Mouse (Mus musculus): ENCODE results near the gene Rtbdn. TPM values are rescaled to one million over a fixed set of nuclear protein-coding genes. Genes with fewer than 3 reads are reported as not detected.

The Rtbdn gene
- total RNA-seq, 2 experiments from 2014 or later, result not detected

DNA sequence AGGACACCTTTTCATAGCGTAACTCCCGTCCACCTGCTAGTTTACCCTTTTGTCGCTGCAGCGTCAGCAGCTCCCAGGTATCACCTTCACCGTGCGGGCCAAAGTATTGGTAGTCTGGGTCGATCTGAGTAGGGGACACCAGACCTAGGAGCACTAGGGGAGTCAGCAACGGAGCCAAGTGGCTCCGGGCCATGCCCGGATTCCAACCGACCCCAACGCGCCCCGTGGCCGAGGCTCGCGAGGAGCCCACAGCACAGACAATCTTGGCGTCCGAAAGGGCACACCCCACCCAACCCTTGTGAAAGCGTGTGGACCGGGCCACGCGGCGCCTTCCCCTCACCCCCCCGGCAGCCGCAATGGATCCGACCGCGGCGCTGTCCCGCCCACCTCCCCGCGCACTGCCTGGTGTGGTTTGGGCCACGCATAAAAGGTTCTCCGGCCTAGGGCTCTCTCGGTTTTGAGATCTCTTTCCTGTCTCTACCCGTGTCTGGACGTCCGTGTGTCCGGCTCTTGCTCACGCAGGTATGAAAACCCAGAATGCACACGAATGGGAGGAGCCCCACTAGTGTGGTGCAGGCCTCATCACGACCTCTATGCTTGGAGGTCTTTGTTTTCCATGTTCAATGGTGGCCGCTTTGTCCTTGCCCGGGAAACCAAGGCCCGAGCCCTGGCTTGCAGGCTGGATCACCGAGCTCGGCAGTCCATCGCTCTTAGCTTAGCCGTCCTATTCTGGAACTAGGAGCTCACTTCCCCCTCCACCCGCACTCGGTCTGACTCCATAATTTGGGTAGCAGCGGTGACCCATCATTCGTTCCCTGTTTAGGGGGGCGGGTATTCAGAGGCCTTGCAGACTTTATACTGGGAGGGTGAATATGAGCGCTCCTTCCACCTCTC, 22.7 kb downstream of the Rtbdn start, which contains the start of the genes Gm49661, Prdx2 and Rnaseh2a:
Gm49661 (minus strand) TSS at position 193 of the 894 bp plus-strand sequence.
Prdx2 (plus strand) TSS at position 347 of the 894 bp plus-strand sequence.
Rnaseh2a (minus strand) TSS at position 527 of the 894 bp plus-strand sequence.
- DNase-seq, result peak; percentile 83
- intact Hi-C loops (cut with DNase I), result loop anchor here (5.0 to 10.0 kb wide), 2 partner anchors 58 to 305 kb away; partner anchors contain the start of genes Asna1, Ier2 and Trir
- peak within 1 kb of the TSS; percentile 81 for H3K4me3 ChIP-seq
- H3K27ac ChIP-seq, result peak within 1 kb of the TSS; percentile 94
- TF ChIP-seq CTCF (IDR thresholded peaks at IDR 0.05), result no peak

DNA sequence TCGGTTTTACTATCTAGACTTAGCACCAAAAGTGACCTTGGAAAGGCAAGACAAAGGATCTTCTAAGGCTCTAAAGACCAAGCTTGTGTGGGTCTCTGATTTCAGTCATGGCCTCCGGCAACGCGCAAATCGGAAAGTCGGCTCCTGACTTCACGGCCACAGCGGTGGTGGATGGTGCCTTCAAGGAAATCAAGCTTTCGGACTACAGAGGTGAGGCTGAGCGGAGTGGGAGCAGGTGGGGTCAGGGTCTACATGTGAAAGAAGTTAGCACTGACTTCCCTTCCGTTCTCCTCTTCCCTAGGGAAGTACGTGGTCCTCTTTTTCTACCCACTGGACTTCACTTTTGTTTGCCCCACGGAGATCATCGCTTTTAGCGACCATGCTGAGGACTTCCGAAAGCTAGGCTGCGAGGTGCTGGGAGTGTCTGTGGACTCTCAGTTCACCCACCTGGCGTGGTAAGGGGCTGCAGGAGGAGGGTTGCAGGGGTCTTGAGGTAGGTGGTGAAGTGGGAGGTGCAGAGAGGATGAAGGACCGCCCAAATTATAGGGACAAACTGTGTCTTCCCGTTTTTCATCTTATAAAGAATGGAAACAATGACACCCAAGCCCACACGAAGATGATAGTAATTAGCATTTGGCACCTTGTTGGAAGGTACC, 23.5 kb downstream of the Rtbdn start:
- Histone ChIP-seq H3K4me3 (peak overlapping the region; percentile 81), H3K27ac (peak overlapping the region; percentile 94)
- peak; percentile 30 for DNase-seq
- intact Hi-C loops (cut with DNase I), result loop anchor here (10.0 kb wide), 1 partner anchor 305 kb away; the partner anchor contains the start of gene Ier2
- no peak for TF ChIP-seq CTCF (IDR thresholded peaks at IDR 0.05)

DNA sequence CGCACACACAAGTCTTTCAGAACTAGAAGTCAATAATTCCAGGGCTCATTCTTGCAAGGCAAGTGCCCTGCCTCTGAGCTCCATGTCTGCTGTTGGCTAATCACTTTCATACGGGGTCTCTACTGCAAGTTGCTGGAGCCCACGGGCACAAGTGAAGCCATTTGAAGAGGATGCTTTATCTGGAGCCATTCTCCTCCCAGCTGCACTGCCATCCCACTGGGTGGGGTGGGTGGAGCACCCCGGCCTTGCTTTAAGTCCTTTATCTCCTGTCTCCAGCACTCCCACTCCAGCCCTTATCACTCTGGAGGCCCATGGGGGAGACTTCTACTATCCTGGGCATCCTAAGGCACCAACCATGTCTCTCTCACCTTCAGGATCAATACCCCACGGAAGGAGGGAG, 24.1 kb downstream of the Rtbdn start:
- intact Hi-C loops (cut with DNase I), result loop anchor here (10.0 kb wide), 1 partner anchor 306 kb away; the partner anchor contains the start of gene Ier2
- no peak for DNase-seq
- TF ChIP-seq CTCF (IDR thresholded peaks at IDR 0.05), result no peak
- Histone ChIP-seq H3K27ac (no peak overlapping the region), H3K4me3 (peak overlapping the region; percentile 81)

DNA sequence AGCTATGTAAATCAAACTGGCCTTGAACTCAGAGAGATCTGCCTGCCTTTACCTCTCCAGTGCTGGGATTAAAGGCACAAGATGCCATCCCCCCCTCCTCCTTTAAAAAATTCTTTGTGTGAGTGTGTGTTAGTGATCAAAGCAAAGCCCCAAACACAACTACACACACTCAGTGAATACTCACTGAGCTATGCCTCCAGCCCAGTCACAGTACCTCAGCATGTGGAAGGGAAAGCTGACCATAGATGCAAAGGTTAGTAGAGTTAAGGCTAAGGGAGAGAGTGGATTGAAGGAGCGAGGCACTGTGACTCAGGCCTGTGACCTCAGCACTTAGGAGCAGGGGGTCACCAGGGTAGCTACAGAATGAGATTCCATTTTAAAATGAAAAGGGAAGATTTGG, 26.3 kb downstream of the Rtbdn start:
- intact Hi-C loops (cut with DNase I), result loop anchor here (10.0 kb wide), 1 partner anchor 308 kb away; the partner anchor contains the start of gene Ier2

DNA sequence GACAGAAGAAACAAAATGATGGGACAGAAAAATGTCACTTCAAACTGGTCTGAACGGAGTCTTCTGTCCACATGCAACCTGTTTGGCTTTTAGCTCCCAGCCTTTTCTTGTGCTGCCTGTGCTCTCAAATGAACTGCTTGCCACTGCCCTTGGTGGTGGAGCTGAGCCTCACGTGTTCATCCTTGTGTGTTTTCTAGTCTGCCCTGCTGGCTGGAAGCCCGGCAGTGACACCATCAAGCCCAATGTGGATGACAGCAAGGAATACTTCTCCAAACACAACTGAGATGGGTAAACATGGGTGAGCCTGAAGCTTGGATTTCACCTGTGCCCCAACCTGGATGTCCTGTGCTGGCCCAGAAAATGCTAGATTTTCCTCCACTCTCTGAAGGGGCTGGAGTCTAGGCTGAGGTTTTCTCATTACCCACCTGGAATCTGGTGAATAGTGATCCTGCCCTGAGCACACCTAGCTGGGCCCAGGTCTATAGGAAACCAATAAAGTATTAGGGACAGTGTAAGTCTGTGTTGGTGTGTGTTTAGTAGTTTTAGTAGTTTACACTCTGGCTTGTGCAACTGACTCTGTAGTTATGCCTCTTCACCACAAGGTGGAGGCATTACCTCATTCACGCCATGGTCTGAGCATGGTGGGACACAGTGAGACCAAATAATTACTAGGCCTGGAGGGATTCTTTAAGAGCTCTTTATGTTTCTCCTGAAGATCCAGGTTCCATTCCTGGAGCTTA, 27.2 kb downstream of the Rtbdn start:
- no peak overlapping the region for H3K4me3 ChIP-seq
- peak; percentile 72 for DNase-seq
- TF ChIP-seq CTCF (IDR thresholded peaks at IDR 0.05), result peak; percentile 96
- H3K27ac ChIP-seq, result peak overlapping the region; percentile 70
- intact Hi-C loops (cut with DNase I), result loop anchor here (10.0 kb wide), 1 partner anchor 309 kb away; the partner anchor contains the start of gene Ier2

More for the DNA sequence above, 26.3 kb downstream of the Rtbdn start:
- TF ChIP-seq CTCF (IDR thresholded peaks at IDR 0.05), result no peak
- Histone ChIP-seq H3K27ac (peak overlapping the region; percentile 70), H3K4me3 (no peak overlapping the region)
- no peak for DNase-seq

DNA sequence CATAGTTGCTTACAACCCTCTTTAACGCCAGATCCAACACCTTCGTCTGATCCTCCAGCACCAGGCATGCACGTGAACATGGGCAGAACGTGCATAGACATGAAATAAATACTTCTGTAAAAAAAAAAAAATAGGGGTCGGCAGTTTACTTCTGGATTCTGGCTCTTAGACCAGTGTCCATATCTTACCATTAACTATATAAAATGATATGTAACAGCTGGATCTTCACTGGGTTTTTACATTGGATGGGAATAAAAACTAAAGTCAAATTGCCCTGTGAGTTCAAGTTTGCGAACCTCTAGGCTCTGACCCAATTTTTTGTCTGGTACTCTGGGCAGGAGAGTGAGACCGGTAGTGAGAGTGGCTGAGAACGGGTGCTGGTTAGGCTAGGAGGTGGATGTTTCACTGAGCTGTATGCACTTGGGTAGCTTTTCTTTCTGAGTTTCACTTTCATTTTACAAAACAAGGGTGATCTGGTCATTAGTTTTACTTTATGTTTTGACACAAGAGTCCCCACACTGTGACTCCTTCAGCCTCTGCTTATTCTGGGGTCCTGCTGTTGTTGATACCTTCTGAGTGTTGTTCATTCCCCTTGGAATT, 27.9 kb downstream of the Rtbdn start:
- DNase-seq, result no peak
- intact Hi-C loops (cut with DNase I), result loop anchor here (1.0 to 10.0 kb wide), 4 partner anchors 16 to 310 kb away; partner anchors contain the start of genes Calr, Dhps, Hook2 and Ier2
- Histone ChIP-seq H3K4me3 (no peak overlapping the region), H3K27ac (peak overlapping the region; percentile 100)
- TF ChIP-seq CTCF (IDR thresholded peaks at IDR 0.05), result no peak

DNA sequence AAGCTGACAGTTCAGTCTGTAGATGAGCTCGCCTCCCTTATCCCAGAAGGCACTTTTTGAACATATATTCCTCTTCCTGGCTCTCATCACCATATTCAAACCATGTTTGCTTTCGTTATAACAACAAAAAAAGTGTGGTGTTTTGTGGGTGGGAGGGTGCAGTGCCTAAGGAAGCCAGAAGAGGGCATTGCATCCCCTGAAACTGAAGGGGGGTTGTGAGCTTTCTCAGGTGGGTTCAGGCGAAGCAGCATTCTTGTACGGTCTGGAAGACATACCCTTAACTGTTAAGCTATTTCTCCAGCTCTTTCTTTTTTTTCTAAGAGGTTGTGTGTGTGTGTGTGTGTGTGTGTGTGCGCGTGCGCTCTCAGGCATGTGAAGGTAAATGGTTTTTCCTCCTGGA, 28.6 kb downstream of the Rtbdn start:
- H3K27ac ChIP-seq, result peak overlapping the region; percentile 100
- TF ChIP-seq CTCF (IDR thresholded peaks at IDR 0.05), result peak; percentile 88
- DNase-seq, result peak; percentile 66
- peak overlapping the region; percentile 89 for H3K4me3 ChIP-seq
- intact Hi-C loops (cut with DNase I), result loop anchor here (1.0 to 10.0 kb wide), 4 partner anchors 15 to 311 kb away; partner anchors contain the start of genes Calr, Dhps, Hook2 and Ier2

DNA sequence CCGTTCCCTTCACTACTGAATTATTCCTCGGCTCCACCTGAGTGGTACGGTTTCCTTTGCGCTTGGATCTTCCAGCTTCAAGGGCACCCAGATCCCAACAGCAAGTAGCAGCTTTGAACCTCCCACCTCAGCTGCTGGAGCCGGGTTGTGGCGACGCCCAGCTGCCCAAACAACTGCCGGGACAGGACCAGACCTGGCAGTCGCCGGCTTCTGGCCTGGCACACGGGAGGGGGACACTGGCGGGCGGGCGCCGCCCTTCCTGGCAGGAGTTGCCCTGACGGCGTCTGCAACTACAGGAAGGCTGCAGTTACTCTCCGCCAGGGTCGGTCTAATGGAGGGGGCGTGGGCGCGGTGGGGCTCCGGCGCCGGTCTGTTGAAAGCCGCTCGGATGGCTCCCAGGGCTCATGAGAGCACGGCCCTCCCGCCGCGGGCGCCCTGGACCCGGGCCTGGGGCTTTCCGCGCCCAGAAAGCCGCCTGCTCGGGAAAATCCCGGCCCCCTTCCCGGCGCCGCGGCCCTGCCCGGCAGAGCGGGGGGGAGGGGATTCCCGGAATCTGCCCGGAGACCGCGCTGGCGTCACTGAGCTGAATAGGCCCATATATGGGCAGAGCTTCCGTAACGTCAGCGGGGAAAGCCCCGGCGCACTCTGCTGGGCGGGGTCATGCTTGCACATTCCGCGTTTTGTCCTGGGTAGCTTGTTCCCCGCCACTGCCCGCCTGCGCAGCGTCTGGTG, 29.4 kb downstream of the Rtbdn start:
- intact Hi-C loops (cut with DNase I), result loop anchor here (5.0 to 10.0 kb wide), 3 partner anchors 96 to 311 kb away; partner anchors contain the start of genes Calr, Dhps and Ier2
- peak; percentile 96 for DNase-seq
- Histone ChIP-seq H3K27ac (peak overlapping the region; percentile 100), H3K4me3 (peak overlapping the region; percentile 89)
- TF ChIP-seq CTCF (IDR thresholded peaks at IDR 0.05), result no peak; the same call in 1 of the 2 replicates

DNA sequence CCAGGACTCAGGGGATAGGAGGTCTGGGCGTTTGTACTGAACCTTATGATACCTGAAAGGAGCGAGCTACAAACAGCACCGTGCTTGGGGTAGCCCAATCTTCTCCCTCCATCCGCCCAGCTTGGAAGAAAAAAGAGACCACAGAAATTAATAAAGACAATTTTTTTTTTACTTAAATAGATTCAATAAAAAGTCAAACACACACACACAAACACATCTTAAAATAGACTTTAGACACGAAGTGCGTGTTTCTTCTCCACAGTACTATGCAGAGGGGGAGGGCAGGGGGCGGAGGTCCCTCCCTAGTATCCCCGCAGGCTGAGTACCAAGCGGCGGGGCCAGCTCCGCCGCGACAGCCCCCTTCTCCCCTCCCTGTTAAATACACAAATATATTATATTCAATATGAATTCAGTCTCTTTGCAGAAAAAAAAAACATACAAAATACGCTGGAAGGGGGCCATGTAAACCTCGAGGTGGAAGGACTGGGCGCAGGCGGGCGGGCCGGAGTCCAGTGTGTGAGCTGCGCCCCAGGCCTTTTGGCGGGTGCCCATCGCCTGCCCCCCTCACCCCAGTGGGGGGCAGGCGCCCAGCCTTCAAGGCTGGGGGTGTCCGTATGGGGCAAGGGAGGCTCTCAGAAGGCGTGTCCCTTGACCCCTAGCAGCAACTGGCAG, 30.1 kb downstream of the Rtbdn start:
- TF ChIP-seq CTCF (IDR thresholded peaks at IDR 0.05), result no peak
- intact Hi-C loops (cut with DNase I), result loop anchor here (5.0 to 10.0 kb wide), 3 partner anchors 95 to 312 kb away; partner anchors contain the start of genes Calr, Dhps and Ier2
- Histone ChIP-seq H3K4me3 (peak overlapping the region; percentile 89), H3K27ac (peak overlapping the region; percentile 100)
- DNase-seq, result no peak

Measured in gastrocnemius, adult 2 months (tissue).